Mouse (Mus musculus) liver, embryonic 11.5 days (tissue): ENCODE measurements around the gene Fktn. TPM values are rescaled to one million over a fixed set of nuclear protein-coding genes. Genes with fewer than 3 reads are reported as not detected.
A peak's percentile ranks its signal among the peaks of the same experiment; 100 is the strongest.
"Not testable (repeated sequence)": the region's sequence is repeated elsewhere in the genome, so short reads cannot be mapped to it uniquely, and the experiment has no call there.

Source experiments
- ATAC-seq: fragments of 200-750 bp; cut with Nextera tagmentation; replicated peaks from 2 replicates; pipeline ENCODE4 v1.8.0; 2017; ENCODE audit warnings: moderate number of reproducible peaks, mild to moderate bottlenecking, moderate TSS enrichment, moderate library complexity; ENCODE audit not compliant: low FRiP score
- DNase-seq: peaks from one replicate; pipeline ENCODE4 v3.0.0-alpha.2; 2017; ENCODE audit warnings: low spot score
- H3K27ac ChIP-seq: fragments of 300-500 bp; sonication (generic); 2 replicates; pipeline ENCODE4 v1.5.1; 2014; ENCODE audit warnings: mild to moderate bottlenecking, low read depth, low read length, control low read depth
- H3K27me3 ChIP-seq: fragments of 300-500 bp; sonication (generic); replicated peaks from 2 replicates; pipeline ENCODE4 v1.6.1; 2014; ENCODE audit warnings: low read length, mixed read lengths; ENCODE audit not compliant: control insufficient read depth, insufficient read depth
- H3K36me3 ChIP-seq: fragments of 300-500 bp; sonication (generic); 2 replicates; pipeline ENCODE4 v1.6.1; 2014; ENCODE audit warnings: mild to moderate bottlenecking, low read length, moderate library complexity, mixed read lengths; ENCODE audit not compliant: control insufficient read depth, insufficient read depth
- H3K4me1 ChIP-seq: fragments of 300-500 bp; sonication (generic); replicated peaks from 2 replicates; pipeline ENCODE4 v1.6.1; 2014; ENCODE audit warnings: low read length, mixed read lengths; ENCODE audit not compliant: control insufficient read depth, insufficient read depth
- H3K4me2 ChIP-seq: fragments of 300-500 bp; sonication (generic); 2 replicates; pipeline ENCODE4 v1.6.1; 2014; ENCODE audit warnings: mild to moderate bottlenecking, control low read depth, moderate library complexity
- H3K4me3 ChIP-seq: fragments of 300-500 bp; sonication (generic); 2 replicates; pipeline ENCODE4 v1.5.1; 2014; ENCODE audit warnings: low read depth, low read length, control low read depth
- H3K9ac ChIP-seq: fragments of 300-500 bp; sonication (generic); 2 replicates; pipeline ENCODE4 v1.6.1; 2014; ENCODE audit warnings: low read depth, low read length, control low read depth
- H3K9me3 ChIP-seq: fragments of 300-500 bp; sonication (generic); 2 replicates; pipeline ENCODE4 v1.6.1; 2016; ENCODE audit warnings: low read length, inconsistent platforms, mixed read lengths; ENCODE audit not compliant: control insufficient read depth
- WGBS: fragments of 180-500 bp; shearing (Covaris S2); extraction: QIAGEN DNeasy Blood & Tissue Kit; methylation state at CpG from one replicate; pipeline ENCODE4 v1.1.7; 2014; 5-methylcytosine and 5-hydroxymethylcytosine counted together
- polyA plus RNA-seq: library from polyadenylated mRNA; unstranded; fragments of >200 nt; fragmentation: Nextera tagmentation; extraction: Ambion mirVana; gene quantifications from 2 replicates; pipeline ENCODE4 v1.2.1, GENCODE M21; 2014

Gene Fktn
- polyA plus RNA-seq, 1 experiment from 2014 or later: 11.4 TPM

- Histone ChIP-seq H3K9ac (no peak overlapping the region), H3K36me3 (no peaks in the 10 kb centered on the region), H3K27me3 (no peaks in the 10 kb centered on the region), H3K4me3 (no peak overlapping the region), H3K27ac (no peak overlapping the region), H3K4me2 (no peak overlapping the region), H3K9me3 (no peaks in the 10 kb centered on the region), H3K4me1 (no peaks in the 10 kb centered on the region)
- DNase-seq (no peak), ATAC-seq (no peak)
- WGBS: 59% methylated on average over 1 of the region's 1 CpGs
These were observed 86.0 kb downstream of the Fktn start for GRCm38 (mm10) chr4:53799753-53800152.

DNA sequence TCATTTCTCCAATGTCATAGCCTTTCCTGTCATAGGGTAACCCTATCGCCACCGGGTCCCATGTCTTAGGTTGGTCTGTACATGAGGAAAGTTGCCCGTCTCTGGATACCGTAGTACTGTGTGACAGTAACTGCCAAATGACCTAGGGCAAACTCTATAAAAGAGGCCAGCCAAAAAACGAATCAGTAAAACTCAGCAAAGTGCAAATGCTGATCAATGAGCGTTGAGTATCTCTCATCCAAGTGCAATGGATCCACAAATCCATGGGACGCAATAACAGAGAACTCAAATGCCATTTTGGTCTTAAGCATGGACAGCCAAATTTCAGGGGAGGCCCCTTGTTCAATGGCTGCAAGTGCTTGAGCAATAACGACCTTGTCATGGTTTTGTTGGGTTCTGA is 89.9 kb downstream of the Fktn start:
- not testable (repeated sequence) for H3K36me3 ChIP-seq, H3K27ac ChIP-seq, H3K27me3 ChIP-seq, ATAC-seq, H3K4me3 ChIP-seq, H3K9me3 ChIP-seq, DNase-seq, H3K4me1 ChIP-seq, H3K9ac ChIP-seq, H3K4me2 ChIP-seq
- 79% methylated on average over 7 of the region's 8 CpGs for WGBS

DNA sequence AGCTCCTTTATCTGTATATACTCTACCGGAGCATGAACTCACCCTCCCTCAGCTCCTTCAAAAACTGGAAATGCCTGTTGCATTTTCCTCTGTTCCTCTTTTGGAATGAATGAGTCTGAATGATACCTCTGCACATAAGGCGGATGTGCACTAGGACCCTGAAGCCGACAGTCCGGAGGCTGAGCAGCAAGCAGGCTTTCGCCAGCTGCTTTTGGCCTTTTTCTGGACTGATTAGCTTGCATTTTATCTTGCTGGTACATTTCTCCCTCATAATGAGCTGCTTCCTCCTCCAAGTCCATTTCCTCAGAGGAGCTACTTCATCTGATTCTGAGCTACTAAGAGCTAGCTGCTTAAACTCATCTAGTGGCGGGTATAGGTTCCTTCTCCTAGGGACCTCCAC is 92.6 kb downstream of the Fktn start:
- 82% methylated on average over 6 of the region's 6 CpGs for WGBS
- not testable (repeated sequence) for H3K27me3 ChIP-seq, DNase-seq, H3K4me1 ChIP-seq, H3K4me3 ChIP-seq, H3K36me3 ChIP-seq, ATAC-seq, H3K4me2 ChIP-seq, H3K9me3 ChIP-seq, H3K9ac ChIP-seq, H3K27ac ChIP-seq

DNA sequence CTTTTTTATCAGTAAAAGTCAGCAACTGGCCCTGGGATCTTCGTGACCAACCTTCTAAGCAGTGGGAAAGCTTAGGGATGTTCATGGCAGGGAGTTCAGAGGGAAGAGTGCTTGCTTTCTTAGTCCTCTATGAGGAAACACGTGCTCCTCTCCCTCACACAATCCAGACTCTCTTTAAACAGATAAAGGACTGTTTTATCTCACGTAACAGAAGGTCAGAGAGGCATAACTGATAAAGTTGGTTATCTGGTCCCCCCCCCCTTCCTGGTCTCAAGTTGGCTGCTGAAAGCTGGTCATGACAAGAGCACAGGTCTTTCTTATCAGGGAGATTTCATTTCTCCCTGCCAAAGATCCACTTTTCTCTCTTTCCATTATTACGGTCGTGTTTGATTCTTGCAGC is 104.5 kb downstream of the Fktn start:
- no peak overlapping the region for H3K27ac ChIP-seq
- no peak for ATAC-seq
- DNase-seq: no peak

DNA sequence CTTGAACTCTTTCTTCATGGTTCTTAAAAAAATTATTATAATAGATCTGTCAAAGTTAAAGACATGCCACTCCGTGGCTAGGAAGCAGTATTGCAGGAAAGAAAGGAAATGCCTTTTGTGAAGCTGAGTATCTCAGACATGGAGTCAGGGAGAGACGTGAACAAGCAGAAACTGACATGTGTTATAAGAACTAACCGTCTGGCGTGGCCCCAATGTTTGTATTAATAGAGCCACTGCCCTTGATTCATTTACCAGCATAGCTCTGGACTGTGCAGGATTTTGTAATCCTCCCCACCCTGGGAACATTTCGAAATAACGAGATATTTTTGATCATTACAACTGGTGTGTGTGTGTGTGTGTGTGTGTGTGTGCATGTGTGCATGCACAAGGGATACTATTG is 109.9 kb downstream of the Fktn start:
- no peak overlapping the region for H3K27ac ChIP-seq
- ATAC-seq (no peak), DNase-seq (no peak)
- no peaks in the 10 kb centered on the region for H3K27me3 ChIP-seq
- no peaks in the 10 kb centered on the region for H3K36me3 ChIP-seq
- no peaks in the 10 kb centered on the region for H3K4me1 ChIP-seq
- no peak overlapping the region for H3K9ac ChIP-seq
- H3K9me3 ChIP-seq: no peaks in the 10 kb centered on the region
- no peak overlapping the region for H3K4me2 ChIP-seq
- no peak overlapping the region for H3K4me3 ChIP-seq
- 62% methylated on average over 6 of the region's 6 CpGs for WGBS

More for the DNA sequence above, 104.5 kb downstream of the Fktn start:
- no peaks in the 10 kb centered on the region; the same call in 1 of the 2 replicates for H3K4me1 ChIP-seq
- no peak overlapping the region for H3K4me2 ChIP-seq
- 19% methylated on average over 5 of the region's 5 CpGs for WGBS
- H3K27me3 ChIP-seq: no peaks in the 10 kb centered on the region
- H3K9me3 ChIP-seq: no peaks in the 10 kb centered on the region
- no peak overlapping the region for H3K4me3 ChIP-seq
- no peak overlapping the region for H3K9ac ChIP-seq
- no peaks in the 10 kb centered on the region for H3K36me3 ChIP-seq

DNA sequence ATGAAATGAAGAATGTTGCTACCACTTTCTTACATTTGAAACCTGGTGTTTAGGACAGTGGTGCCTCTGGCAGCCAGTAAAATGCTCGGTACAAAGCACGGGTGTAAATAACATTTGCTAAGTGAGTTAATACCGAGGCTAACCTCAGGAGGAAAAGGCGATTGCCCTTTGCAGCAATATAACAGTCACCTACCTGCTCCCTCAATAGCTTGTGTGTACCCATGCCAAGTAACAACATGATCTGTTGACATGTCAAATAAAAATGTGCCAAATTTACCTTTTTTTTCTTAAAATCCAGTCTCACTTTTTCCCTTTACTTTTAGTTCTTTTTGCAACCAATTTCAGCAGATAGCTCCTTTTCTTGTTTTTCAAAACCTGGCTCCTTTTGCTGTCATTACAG is 111.0 kb downstream of the Fktn start:
- ATAC-seq (no peak), DNase-seq (no peak)
- WGBS: 69% methylated on average over 4 of the region's 4 CpGs
- Histone ChIP-seq H3K9ac (no peak overlapping the region), H3K4me1 (no peaks in the 10 kb centered on the region), H3K9me3 (no peaks in the 10 kb centered on the region), H3K27ac (no peak overlapping the region), H3K4me3 (no peak overlapping the region), H3K4me2 (no peak overlapping the region), H3K27me3 (no peaks in the 10 kb centered on the region), H3K36me3 (no peaks in the 10 kb centered on the region)

DNA sequence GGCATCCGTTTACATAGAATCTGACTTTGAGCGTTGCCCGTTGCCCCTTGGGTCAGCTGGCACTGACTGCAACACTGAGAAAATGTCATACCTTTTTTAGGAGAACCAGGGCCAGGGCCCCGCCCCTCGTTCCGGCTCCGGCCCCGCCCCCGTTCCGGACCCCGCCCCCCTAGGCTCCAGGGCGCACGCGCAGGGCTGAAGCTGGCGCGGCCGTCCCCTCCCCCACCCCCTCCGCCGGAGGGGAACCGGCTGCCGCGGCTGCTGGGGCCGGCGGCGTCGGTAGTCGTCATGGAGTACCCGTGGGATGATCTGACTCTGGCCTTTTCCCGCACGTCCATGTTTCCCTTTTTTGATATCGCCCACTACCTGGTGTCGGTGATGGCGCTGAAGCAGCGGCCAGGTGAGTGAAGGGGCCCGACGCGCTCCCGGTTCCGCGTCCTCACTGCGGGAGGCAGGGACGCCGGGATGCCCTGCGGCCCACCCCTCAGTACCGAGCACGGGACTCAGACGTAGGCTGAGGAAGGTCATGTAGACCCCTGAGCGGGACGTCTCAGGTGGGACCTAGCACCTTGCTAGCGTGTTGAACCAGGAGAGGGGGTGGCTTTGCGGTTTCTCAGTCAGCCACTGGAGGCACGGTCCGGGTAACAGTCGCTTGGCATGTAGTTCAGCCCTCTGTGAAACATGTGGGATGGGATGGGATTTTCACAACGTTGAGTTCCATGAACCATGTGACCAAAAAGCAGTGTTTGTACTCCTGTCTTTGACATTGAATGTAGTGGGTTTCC is 112.2 kb downstream of the Fktn start, which contains the start of gene Tmem38b:
Tmem38b (plus strand) TSS at position 225 of the 785 bp plus-strand sequence.
- DNase-seq: peak; percentile 84
- H3K36me3 ChIP-seq: no peaks in the 10 kb centered on the region
- ATAC-seq: peak; percentile 91
- peak within 1 kb of the TSS; percentile 66 for H3K4me3 ChIP-seq
- H3K4me1 ChIP-seq: no peaks in the 10 kb centered on the region
- no peak within 1 kb of the TSS for H3K27ac ChIP-seq
- peak within 1 kb of the TSS; percentile 63 for H3K9ac ChIP-seq
- no peaks in the 10 kb centered on the region for H3K27me3 ChIP-seq
- H3K9me3 ChIP-seq: no peaks in the 10 kb centered on the region
- WGBS: under 1% methylated on average over 52 of the region's 55 CpGs
- H3K4me2 ChIP-seq: peak within 1 kb of the TSS; percentile 69

DNA sequence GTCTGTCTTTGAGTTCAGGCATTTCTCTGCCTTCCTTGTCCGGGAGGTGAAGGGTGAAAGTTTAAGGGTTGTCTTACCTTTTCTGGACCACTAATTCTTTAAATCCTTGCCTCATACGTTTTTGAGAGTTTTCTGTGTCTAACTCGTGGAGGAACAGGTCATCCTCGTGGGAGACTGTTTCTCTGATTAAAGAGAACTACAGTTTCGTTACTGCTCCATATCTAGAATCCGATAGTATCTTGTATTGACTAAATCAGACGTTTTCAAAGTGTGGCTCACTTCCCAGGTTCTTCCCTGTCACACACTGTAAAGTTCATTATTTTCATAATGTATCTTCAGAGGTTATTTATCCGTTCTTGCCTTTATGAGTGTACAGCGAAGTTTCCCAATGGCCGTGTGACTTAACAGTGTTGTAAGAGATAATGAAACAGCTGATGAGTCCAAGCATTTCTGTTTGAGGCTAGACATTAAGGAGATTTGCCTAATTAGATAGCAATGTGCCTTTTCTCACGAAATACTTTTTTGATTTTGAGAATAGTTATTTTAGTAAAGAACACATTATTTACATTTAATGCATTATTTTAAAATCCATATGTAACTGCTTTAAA is 112.9 kb downstream of the Fktn start:
- Histone ChIP-seq H3K27me3 (no peaks in the 10 kb centered on the region), H3K36me3 (no peaks in the 10 kb centered on the region), H3K9ac (peak overlapping the region; percentile 63), H3K27ac (no peak overlapping the region), H3K4me3 (peak overlapping the region; percentile 66), H3K9me3 (no peaks in the 10 kb centered on the region), H3K4me1 (no peaks in the 10 kb centered on the region), H3K4me2 (peak overlapping the region; percentile 69)
- ATAC-seq: no peak
- 8% methylated on average over 11 of the region's 11 CpGs for WGBS
- DNase-seq: no peak
